Mouse (Mus musculus) CH12.LX (cell line): ENCODE results near the gene Wdr61. TPM values are rescaled to one million over a fixed set of nuclear protein-coding genes. Genes with fewer than 3 reads are reported as not detected.

ENCODE experiments used
- DNase-seq: peaks from one replicate; pipeline ENCODE4 v3.0.0-alpha.2; 2013; ENCODE audit errors: extremely low read depth
- H3K27ac ChIP-seq: 2 replicates; pipeline ENCODE4 v1.5.1; 2012; ENCODE audit warnings: low read depth, mild to moderate bottlenecking, control low read depth, moderate library complexity; ENCODE audit not compliant: insufficient read depth
- H3K27me3 ChIP-seq: replicated peaks from 2 replicates; pipeline ENCODE3; 2012; ENCODE audit warnings: inconsistent platforms
- H3K36me3 ChIP-seq, 2 experiments: replicated peaks in 1 of 2; 2 replicates each; pipeline versions ENCODE3 to v1.6.1; 2012; ENCODE audit warnings: inconsistent platforms in 1 of 2, low read length in 1 of 2, mild to moderate bottlenecking in 1 of 2, mixed read lengths in 1 of 2, moderate library complexity in 1 of 2; ENCODE audit not compliant: control insufficient read depth in 1 of 2, insufficient read depth in 1 of 2
- H3K4me1 ChIP-seq, 2 experiments: 2 replicates each; pipeline ENCODE4 v1.6.1; 2012; ENCODE audit warnings: inconsistent platforms in 1 of 2, moderate library complexity in 1 of 2; ENCODE audit not compliant: insufficient read depth in 2 of 2, control insufficient read depth in 1 of 2
- H3K4me2 ChIP-seq: 2 replicates; pipeline ENCODE4 v1.6.1; 2012; ENCODE audit warnings: low read depth, mild to moderate bottlenecking, control low read depth; ENCODE audit not compliant: poor library complexity, insufficient read depth, severe bottlenecking
- H3K4me3 ChIP-seq, 3 experiments: fragments of 150-350 bp in 1 of 3; sonication (generic) in 1 of 3; replicated peaks in 1 of 3; 2 replicates each; pipeline versions ENCODE3 to v1.5.1; 2011 to 2012; ENCODE audit warnings: low read depth in 2 of 3, low read length in 2 of 3, mild to moderate bottlenecking in 2 of 3, moderate library complexity in 2 of 3, control low read depth in 1 of 3, improper control_type of control experiment in 1 of 3, inconsistent platforms in 1 of 3, mixed read lengths in 1 of 3; ENCODE audit not compliant: poor library complexity in 1 of 3
- H3K79me2 ChIP-seq: replicated peaks from 2 replicates; pipeline ENCODE4 v1.6.1; 2012; ENCODE audit warnings: mild to moderate bottlenecking, moderate library complexity; ENCODE audit not compliant: control insufficient read depth, poor library complexity, insufficient read depth, severe bottlenecking; ENCODE audit errors: extremely low read depth
- H3K9ac ChIP-seq: 2 replicates; pipeline ENCODE4 v1.6.1; 2012; ENCODE audit warnings: low read depth, mild to moderate bottlenecking, control low read depth, moderate library complexity; ENCODE audit not compliant: insufficient read depth
- H3K9me3 ChIP-seq: replicated peaks from 2 replicates; pipeline ENCODE3; 2012; ENCODE audit warnings: low read length, inconsistent platforms, mixed read lengths
- BHLHE40 ChIP-seq: IDR thresholded peaks from 2 replicates; pipeline ENCODE4 v1.6.1; 2011; ENCODE audit warnings: mild to moderate bottlenecking, low read depth, low read length, improper control_type of control experiment
- GABPA ChIP-seq: IDR thresholded peaks from 2 replicates; pipeline ENCODE4 v1.6.1; 2012; ENCODE audit warnings: low read depth, low read length, improper control_type of control experiment, inconsistent platforms; ENCODE audit not compliant: insufficient replicate concordance
- JUN ChIP-seq: IDR thresholded peaks from 2 replicates; pipeline ENCODE4 v1.6.1; 2011; ENCODE audit warnings: low read depth, mild to moderate bottlenecking, low read length, improper control_type of control experiment, moderate library complexity; ENCODE audit not compliant: insufficient read depth
- JUND ChIP-seq: conservative IDR thresholded peaks from 2 replicates; pipeline ENCODE4 v1.6.1; 2011; ENCODE audit warnings: low read depth, low read length, improper control_type of control experiment
- KAT2A ChIP-seq: IDR thresholded peaks from 2 replicates; pipeline ENCODE4 v1.6.1; 2012; ENCODE audit warnings: low read length, improper control_type of control experiment, inconsistent platforms; ENCODE audit not compliant: insufficient replicate concordance
- MAFK ChIP-seq: IDR thresholded peaks from 2 replicates; pipeline ENCODE4 v1.6.1; 2011; ENCODE audit warnings: low read length, improper control_type of control experiment; ENCODE audit not compliant: insufficient replicate concordance
- MAZ ChIP-seq: IDR thresholded peaks from 2 replicates; pipeline ENCODE4 v1.6.1; 2012; ENCODE audit warnings: low read depth, mild to moderate bottlenecking, inconsistent platforms, low read length, improper control_type of control experiment, moderate library complexity
- POLR2AphosphoS2 ChIP-seq: IDR thresholded peaks from 2 replicates; pipeline ENCODE4 v1.6.1; 2011; ENCODE audit warnings: low read depth, low read length, improper control_type of control experiment
- UBTF ChIP-seq: IDR thresholded peaks from 2 replicates; pipeline ENCODE4 v1.6.1; 2012; ENCODE audit warnings: low read depth, mild to moderate bottlenecking, inconsistent platforms, low read length, improper control_type of control experiment, moderate library complexity
- USF1 ChIP-seq: IDR thresholded peaks from 2 replicates; pipeline ENCODE4 v1.6.1; 2014; ENCODE audit warnings: low read depth, mild to moderate bottlenecking, inconsistent platforms, low read length, improper control_type of control experiment
- USF2 ChIP-seq: conservative IDR thresholded peaks from 2 replicates; pipeline ENCODE4 v1.6.1; 2011; ENCODE audit warnings: low read depth, low read length, improper control_type of control experiment
- ZC3H11A ChIP-seq: IDR thresholded peaks from 2 replicates; pipeline ENCODE4 v1.6.1; 2012; ENCODE audit warnings: low read depth, mild to moderate bottlenecking, inconsistent platforms, low read length, improper control_type of control experiment
- dilution Hi-C: fragments of 300-500 bp; cut with MboI; formaldehyde crosslinking; loops from 2 replicates; pipeline ENCODE4 v1.14.3; 2020; ENCODE audit warnings: low sequenced_read_pairs; ENCODE audit not compliant: extremely low pct_unique_long_range_greater_than_20kb, extremely low pct_ligation_motif_present
- in situ Hi-C: fragments of 300-500 bp; cut with MboI; formaldehyde crosslinking; loops from 3 replicates; pipeline ENCODE4 v1.14.3; 2019; ENCODE audit warnings: low sequenced_read_pairs, low pct_ligation_motif_present, low pct_unique_long_range_greater_than_20kb, mixed read lengths
- polyA plus RNA-seq: library from polyadenylated mRNA; unstranded; fragments of >175 nt; gene quantifications from 2 replicates; pipeline ENCODE4 v1.2.1, GENCODE M21; 2012; ENCODE audit warnings: low read depth; ENCODE audit not compliant: insufficient read length
- total RNA-seq, 2 experiments: library from RNA; depleted of rRNA; stranded (reverse); fragments of 300-350 nt in 1 of 2; fragments of >200 nt in 1 of 2; gene quantifications; 2 replicates each; pipeline ENCODE4 v1.2.3; 2012 to 2014

Gene Wdr61
- total and polyA plus RNA-seq, 3 experiments, result 118 to 245 (median 157) TPM

DNA sequence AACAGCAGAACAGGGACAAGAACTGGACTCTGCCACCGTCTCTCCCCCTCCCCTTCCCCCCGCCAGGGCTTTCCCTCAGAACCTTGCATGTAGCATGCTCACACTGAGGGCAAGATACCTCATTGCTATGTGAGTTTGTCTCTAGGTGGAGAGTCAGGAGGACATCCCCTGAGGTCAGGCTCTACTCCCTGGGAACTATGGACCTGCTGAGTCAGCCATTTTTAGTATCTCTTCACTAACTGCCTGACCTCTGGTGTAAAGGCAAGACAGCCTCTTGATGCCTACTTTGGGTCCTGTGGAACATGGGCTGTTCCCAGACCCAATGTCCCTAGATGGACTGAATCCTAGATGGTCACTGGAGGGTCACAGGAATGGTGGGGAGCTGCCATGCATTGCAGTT is 17.4 kb upstream of the Wdr61 start:
- no peak for TF ChIP-seq UBTF
- TF ChIP-seq MAZ, result no peak
- peak; percentile 79 for TF ChIP-seq MAFK
- TF ChIP-seq JUND, result no peak
- TF ChIP-seq POLR2AphosphoS2, result no peak
- TF ChIP-seq USF1, result no peak
- TF ChIP-seq KAT2A, result no peak
- no peak for TF ChIP-seq JUN
- Histone ChIP-seq H3K4me3 (no peak overlapping the region), H3K4me2 (no peak overlapping the region), H3K9me3 (no peaks in the 10 kb centered on the region), H3K4me1 (peaks cover 0 to 5% of the 10 kb centered on the region in 2 experiments; a peak in 2 of 4 replicates), H3K27ac (no peak overlapping the region), H3K9ac (no peak overlapping the region), H3K36me3 (no peaks in the 10 kb centered on the region), H3K79me2 (no peaks in the 10 kb centered on the region), H3K27me3 (peaks cover 12% of the 10 kb centered on the region)
- in situ Hi-C loops (no loop called here), dilution Hi-C loops (no loop called here)
- DNase-seq, result no peak

DNA sequence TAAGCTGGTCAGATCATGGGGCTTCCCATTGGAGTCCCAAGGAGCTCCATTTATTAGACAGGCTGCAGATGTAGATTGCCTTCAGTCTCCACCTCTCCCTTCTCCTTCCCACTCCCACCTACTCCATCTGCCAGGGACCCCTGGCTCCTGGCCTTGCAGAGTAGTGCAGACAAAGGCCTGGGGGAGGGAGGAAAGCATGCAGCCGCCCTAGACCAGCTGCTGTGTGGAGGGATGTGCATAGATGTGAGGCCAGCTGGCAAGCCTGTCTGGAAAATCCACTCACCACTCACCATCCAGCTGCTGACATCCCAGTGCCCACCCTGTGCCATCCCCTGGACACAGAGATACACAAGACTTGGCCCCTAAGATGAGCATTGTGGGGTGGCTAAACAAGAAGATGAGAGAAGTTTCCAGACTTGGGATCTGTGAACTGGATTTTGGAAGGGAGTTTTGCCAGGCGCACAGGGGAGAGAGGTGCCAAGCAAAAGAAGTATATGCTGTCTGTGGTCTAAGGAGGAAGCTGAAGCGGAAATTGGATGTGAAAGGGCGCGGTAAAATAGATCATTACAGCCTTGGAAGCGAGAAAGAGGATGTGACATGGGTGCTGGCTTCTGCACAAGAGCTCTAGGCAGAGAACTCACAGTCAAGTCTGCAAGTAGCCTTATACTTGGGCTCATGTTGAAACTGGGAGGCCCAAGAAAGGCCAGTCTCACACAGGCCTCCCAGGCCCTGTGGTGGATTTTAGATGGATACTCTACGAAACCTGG is 16.1 kb upstream of the Wdr61 start:
- no peak overlapping the region for H3K9ac ChIP-seq
- H3K9me3 ChIP-seq, result no peaks in the 10 kb centered on the region
- no peaks in the 10 kb centered on the region for H3K79me2 ChIP-seq
- H3K4me3 ChIP-seq, result no peak overlapping the region
- H3K4me1 ChIP-seq, result peaks cover 2 to 7% of the 10 kb centered on the region in 2 experiments; a peak in 3 of 4 replicates
- no peak overlapping the region for H3K4me2 ChIP-seq
- H3K36me3 ChIP-seq, result no peaks in the 10 kb centered on the region
- in situ Hi-C loops (no loop called here), dilution Hi-C loops (no loop called here)
- H3K27me3 ChIP-seq, result peaks cover 11% of the 10 kb centered on the region
- DNase-seq, result no peak
- no peak overlapping the region for H3K27ac ChIP-seq
- TF ChIP-seq GABPA, result no peak
- TF ChIP-seq BHLHE40, result no peak
- no peak for TF ChIP-seq ZC3H11A
- no peak for TF ChIP-seq USF2
